Mouse (Mus musculus): ENCODE measurements around the gene Npy4r. TPM values are rescaled to one million over a fixed set of nuclear protein-coding genes. Genes with fewer than 3 reads are reported as not detected.

The Npy4r gene
- polyA plus RNA-seq, 1 experiment from 2014 or later = not detected

DNA sequence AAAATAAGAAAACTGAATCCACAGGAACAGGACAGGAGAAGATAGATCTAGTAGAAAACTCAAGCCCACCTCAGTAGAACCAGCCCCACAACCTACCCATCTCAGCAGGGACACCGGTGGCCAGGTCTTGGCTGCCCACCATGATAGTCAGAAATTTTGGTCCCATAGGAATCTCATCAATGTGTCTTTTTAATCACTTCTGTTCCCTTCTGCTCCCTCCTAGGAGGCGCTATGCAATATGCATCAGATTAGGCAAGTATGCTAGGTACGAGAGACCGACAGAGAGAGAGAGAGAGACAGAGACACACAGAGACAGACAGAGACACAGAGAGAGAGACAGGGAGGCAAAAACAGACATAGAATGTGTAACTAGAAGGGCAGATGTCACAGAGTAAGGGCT is 30.6 kb downstream of the Npy4r start:
- DNase-seq (ENCODE audit: low spot score) (no peak), ATAC-seq (no peak)
- TF ChIP-seq CTCF (IDR thresholded peaks at IDR 0.05) = no peak
- no peak for TF ChIP-seq EP300 (IDR thresholded peaks at IDR 0.05)
- Histone ChIP-seq H3K9me3 (ENCODE audit: low read length) (no peaks in the 10 kb centered on the region), H3K4me2 (replicated peaks; ENCODE audit: low read depth, low read length) (no peak overlapping the region), H3K4me1 (ENCODE audit: insufficient read depth, low read depth, low read length) (no peaks in the 10 kb centered on the region), H3K27me3 (replicated peaks; ENCODE audit: insufficient read depth, low read length) (no peaks in the 10 kb centered on the region), H3K9ac (replicated peaks; ENCODE audit: low read depth) (no peak overlapping the region), H3K27ac (ENCODE audit: low read length) (no peak overlapping the region), H3K36me3 (ENCODE audit: insufficient read depth, low read length) (no peaks in the 10 kb centered on the region), H3K4me3 (ENCODE audit: low read depth, low read length) (no peak overlapping the region)
- WGBS = 89% methylated on average over 4 of the region's 4 CpGs

GRCm38 (mm10) chr14:34120923-34121351 is 31.4 kb downstream of the Npy4r start:
- Histone ChIP-seq H3K36me3 (ENCODE audit: insufficient read depth, low read length) (no peaks in the 10 kb centered on the region), H3K4me3 (ENCODE audit: low read depth, low read length) (no peak overlapping the region), H3K4me2 (replicated peaks; ENCODE audit: low read depth, low read length) (no peak overlapping the region), H3K27me3 (replicated peaks; ENCODE audit: insufficient read depth, low read length) (no peaks in the 10 kb centered on the region), H3K9me3 (ENCODE audit: low read length) (no peaks in the 10 kb centered on the region), H3K9ac (replicated peaks; ENCODE audit: low read depth) (no peak overlapping the region), H3K4me1 (ENCODE audit: insufficient read depth, low read depth, low read length) (no peaks in the 10 kb centered on the region), H3K27ac (ENCODE audit: low read length) (no peak overlapping the region)
- WGBS = 83% methylated on average over 3 of the region's 3 CpGs
- TF ChIP-seq EP300 (IDR thresholded peaks at IDR 0.05) (no peak), CTCF (IDR thresholded peaks at IDR 0.05) (no peak)
- ATAC-seq = no peak
- DNase-seq (ENCODE audit: low spot score) = no peak

- H3K4me2 ChIP-seq (replicated peaks; ENCODE audit: low read depth, low read length) = no peak overlapping the region
- 66% methylated on average over 12 of the region's 12 CpGs for WGBS
These were observed 32.0 kb downstream of the Npy4r start for GRCm38 (mm10) chr14:34120016-34120910.

GRCm38 (mm10) chr14:34119046-34119723 is 33.1 kb downstream of the Npy4r start:
- Histone ChIP-seq H3K36me3 (ENCODE audit: insufficient read depth, low read length) (no peaks in the 10 kb centered on the region), H3K4me1 (ENCODE audit: insufficient read depth, low read depth, low read length) (no peaks in the 10 kb centered on the region), H3K9me3 (ENCODE audit: low read length) (no peaks in the 10 kb centered on the region), H3K4me3 (ENCODE audit: low read depth, low read length) (no peak overlapping the region), H3K27ac (ENCODE audit: low read length) (no peak overlapping the region), H3K4me2 (replicated peaks; ENCODE audit: low read depth, low read length) (no peak overlapping the region), H3K27me3 (replicated peaks; ENCODE audit: insufficient read depth, low read length) (no peaks in the 10 kb centered on the region), H3K9ac (replicated peaks; ENCODE audit: low read depth) (no peak overlapping the region)
- no peak for ATAC-seq
- TF ChIP-seq EP300 (IDR thresholded peaks at IDR 0.05) (no peak), CTCF (IDR thresholded peaks at IDR 0.05) (no peak)
- WGBS = 63% methylated on average over 7 of the region's 7 CpGs
- DNase-seq (ENCODE audit: low spot score) = no peak

More at GRCm38 (mm10) chr14:34120016-34120910, 32.0 kb downstream of the Npy4r start:
- Histone ChIP-seq H3K9ac (replicated peaks; ENCODE audit: low read depth) (no peak overlapping the region), H3K36me3 (ENCODE audit: insufficient read depth, low read length) (no peaks in the 10 kb centered on the region), H3K27me3 (replicated peaks; ENCODE audit: insufficient read depth, low read length) (no peaks in the 10 kb centered on the region), H3K27ac (ENCODE audit: low read length) (no peak overlapping the region), H3K4me3 (ENCODE audit: low read depth, low read length) (no peak overlapping the region), H3K4me1 (ENCODE audit: insufficient read depth, low read depth, low read length) (no peaks in the 10 kb centered on the region), H3K9me3 (ENCODE audit: low read length) (no peaks in the 10 kb centered on the region)
- DNase-seq (ENCODE audit: low spot score) (no peak), ATAC-seq (no peak)
- TF ChIP-seq CTCF (IDR thresholded peaks at IDR 0.05) = no peak
- TF ChIP-seq EP300 (IDR thresholded peaks at IDR 0.05) = no peak

GRCm38 (mm10) chr14:34114311-34114710 is 38.0 kb downstream of the Npy4r start:
- 83% methylated on average over 4 of the region's 4 CpGs for WGBS
- H3K9me3 ChIP-seq (ENCODE audit: low read length) = no peaks in the 10 kb centered on the region

GRCm38 (mm10) chr14:34107594-34107993 is 44.7 kb downstream of the Npy4r start:
- Histone ChIP-seq H3K4me1 (ENCODE audit: insufficient read depth, low read depth, low read length) (no peaks in the 10 kb centered on the region; the same call in 1 of the 2 replicates), H3K9me3 (ENCODE audit: low read length) (no peaks in the 10 kb centered on the region), H3K4me2 (replicated peaks; ENCODE audit: low read depth, low read length) (no peak overlapping the region), H3K9ac (replicated peaks; ENCODE audit: low read depth) (no peak overlapping the region), H3K27ac (ENCODE audit: low read length) (no peak overlapping the region), H3K4me3 (ENCODE audit: low read depth, low read length) (no peak overlapping the region), H3K27me3 (replicated peaks; ENCODE audit: insufficient read depth, low read length) (no peaks in the 10 kb centered on the region), H3K36me3 (ENCODE audit: insufficient read depth, low read length) (no peaks in the 10 kb centered on the region)
- TF ChIP-seq EP300 (IDR thresholded peaks at IDR 0.05) (no peak), CTCF (IDR thresholded peaks at IDR 0.05) (no peak)
- no peak for ATAC-seq
- 49% methylated on average over 4 of the region's 4 CpGs for WGBS
- no peak for DNase-seq (ENCODE audit: low spot score)

More at GRCm38 (mm10) chr14:34114311-34114710, 38.0 kb downstream of the Npy4r start:
- H3K9ac ChIP-seq (replicated peaks; ENCODE audit: low read depth) = no peak overlapping the region
- no peaks in the 10 kb centered on the region for H3K36me3 ChIP-seq (ENCODE audit: insufficient read depth, low read length)
- DNase-seq (ENCODE audit: low spot score) (no peak), ATAC-seq (no peak)
- TF ChIP-seq CTCF (IDR thresholded peaks at IDR 0.05) (no peak), EP300 (IDR thresholded peaks at IDR 0.05) (no peak)
- H3K4me1 ChIP-seq (ENCODE audit: insufficient read depth, low read depth, low read length) = no peaks in the 10 kb centered on the region
- no peak overlapping the region for H3K4me2 ChIP-seq (replicated peaks; ENCODE audit: low read depth, low read length)
- no peaks in the 10 kb centered on the region for H3K27me3 ChIP-seq (replicated peaks; ENCODE audit: insufficient read depth, low read length)
- no peak overlapping the region for H3K27ac ChIP-seq (ENCODE audit: low read length)
- H3K4me3 ChIP-seq (ENCODE audit: low read depth, low read length) = no peak overlapping the region
